Mouse (Mus musculus): ENCODE measurements around the gene Anxa8. TPM values are rescaled to one million over a fixed set of nuclear protein-coding genes. Genes with fewer than 3 reads are reported as not detected.

Anxa8 gene
- 0.44 and 0.86 TPM in 2 replicates for polyA plus RNA-seq (2012; rRNA removed)

DNA sequence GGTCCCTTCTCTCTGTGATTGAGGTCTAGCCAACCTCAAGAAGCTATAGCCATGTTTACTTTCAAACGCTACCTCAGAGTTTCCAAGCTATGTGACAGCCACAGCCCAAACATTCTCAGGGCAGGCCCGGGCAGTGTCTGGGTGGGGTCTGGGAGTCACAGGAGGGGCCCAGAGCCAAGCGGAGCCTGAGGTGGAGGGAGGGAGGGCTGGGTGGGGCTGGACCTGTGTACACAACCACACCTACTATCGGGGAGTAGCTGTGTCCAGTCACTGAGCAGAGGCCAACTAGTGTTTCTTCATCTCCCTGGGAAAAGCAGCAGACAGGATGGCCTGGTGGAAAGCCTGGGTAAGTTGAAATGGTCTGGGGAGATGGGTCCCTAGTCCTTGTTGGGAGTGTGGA lies at the start of gene Anxa8:
TSS of gene Anxa8 (plus strand) at position 251 of the 400 bp plus-strand sequence.
- H3K27ac ChIP-seq (ENCODE audit: insufficient read depth, low read length), result no peak within 1 kb of the TSS
- H3K4me3 ChIP-seq (ENCODE audit: insufficient read depth, low read length), result no peak within 1 kb of the TSS
- no peaks in the 10 kb centered on the region for H3K4me1 ChIP-seq (ENCODE audit: control insufficient read depth, insufficient read depth, low read length)
- TF ChIP-seq POLR2A (IDR thresholded peaks at IDR 0.05; ENCODE audit: extremely low read depth, insufficient read depth, low read length) (no peak), CTCF (IDR thresholded peaks at IDR 0.05; ENCODE audit: extremely low read depth, insufficient read depth, low read length) (no peak)

DNA sequence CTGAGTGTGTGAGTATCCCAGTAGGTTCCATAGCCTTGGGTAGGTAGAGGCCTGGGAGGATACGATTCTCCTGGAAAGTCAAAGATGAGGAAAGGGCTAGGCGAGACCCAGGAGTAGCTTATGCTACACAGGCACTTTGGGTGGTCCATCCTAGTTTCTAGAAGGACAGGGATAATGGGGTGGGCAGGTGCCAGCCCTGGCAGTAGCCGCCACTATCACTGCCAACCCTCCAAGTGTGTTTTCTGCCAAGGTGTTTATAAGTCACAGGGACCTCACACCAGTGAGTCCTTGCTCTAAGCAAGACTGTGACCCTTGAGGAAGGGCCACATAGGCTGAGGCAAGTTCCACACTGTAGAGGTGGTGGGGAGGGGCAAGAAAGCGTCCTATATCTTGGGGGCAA lies 44.5 kb upstream of the Anxa8 start:
- Histone ChIP-seq H3K4me1 (ENCODE audit: control insufficient read depth, insufficient read depth, low read length) (no peaks in the 10 kb centered on the region), H3K4me3 (ENCODE audit: insufficient read depth, low read length) (no peak overlapping the region), H3K27ac (ENCODE audit: insufficient read depth, low read length) (no peak overlapping the region)
- TF ChIP-seq POLR2A (IDR thresholded peaks at IDR 0.05; ENCODE audit: extremely low read depth, insufficient read depth, low read length) (no peak), CTCF (IDR thresholded peaks at IDR 0.05; ENCODE audit: extremely low read depth, insufficient read depth, low read length) (no peak)

- Histone ChIP-seq H3K4me3 (ENCODE audit: insufficient read depth, low read length) (no peak overlapping the region), H3K27ac (ENCODE audit: insufficient read depth, low read length) (no peak overlapping the region), H3K4me1 (ENCODE audit: control insufficient read depth, insufficient read depth, low read length) (no peaks in the 10 kb centered on the region)
- TF ChIP-seq POLR2A (IDR thresholded peaks at IDR 0.05; ENCODE audit: extremely low read depth, insufficient read depth, low read length), result no peak
- TF ChIP-seq CTCF (IDR thresholded peaks at IDR 0.05; ENCODE audit: extremely low read depth, insufficient read depth, low read length), result no peak
Observed at GRCm38 (mm10) chr14:34043341-34043740, 42.4 kb upstream of the Anxa8 start.

GRCm38 (mm10) chr14:34050101-34050779 lies 35.5 kb upstream of the Anxa8 start:
- H3K4me1 ChIP-seq (ENCODE audit: control insufficient read depth, insufficient read depth, low read length), result no peaks in the 10 kb centered on the region
- no peak for TF ChIP-seq POLR2A (IDR thresholded peaks at IDR 0.05; ENCODE audit: extremely low read depth, insufficient read depth, low read length)
- TF ChIP-seq CTCF (IDR thresholded peaks at IDR 0.05; ENCODE audit: extremely low read depth, insufficient read depth, low read length), result no peak
- no peak overlapping the region for H3K4me3 ChIP-seq (ENCODE audit: insufficient read depth, low read length)
- no peak overlapping the region for H3K27ac ChIP-seq (ENCODE audit: insufficient read depth, low read length)

GRCm38 (mm10) chr14:34052516-34052915 lies 33.3 kb upstream of the Anxa8 start, which contains the start of gene Antxrl:
Gene Antxrl, plus strand, starts transcription at chr14:34052707.
- TF ChIP-seq CTCF (IDR thresholded peaks at IDR 0.05; ENCODE audit: extremely low read depth, insufficient read depth, low read length) (no peak), POLR2A (IDR thresholded peaks at IDR 0.05; ENCODE audit: extremely low read depth, insufficient read depth, low read length) (no peak)
- Histone ChIP-seq H3K27ac (ENCODE audit: insufficient read depth, low read length) (no peak within 1 kb of the TSS), H3K4me1 (ENCODE audit: control insufficient read depth, insufficient read depth, low read length) (no peaks in the 10 kb centered on the region), H3K4me3 (ENCODE audit: insufficient read depth, low read length) (no peak within 1 kb of the TSS)

DNA sequence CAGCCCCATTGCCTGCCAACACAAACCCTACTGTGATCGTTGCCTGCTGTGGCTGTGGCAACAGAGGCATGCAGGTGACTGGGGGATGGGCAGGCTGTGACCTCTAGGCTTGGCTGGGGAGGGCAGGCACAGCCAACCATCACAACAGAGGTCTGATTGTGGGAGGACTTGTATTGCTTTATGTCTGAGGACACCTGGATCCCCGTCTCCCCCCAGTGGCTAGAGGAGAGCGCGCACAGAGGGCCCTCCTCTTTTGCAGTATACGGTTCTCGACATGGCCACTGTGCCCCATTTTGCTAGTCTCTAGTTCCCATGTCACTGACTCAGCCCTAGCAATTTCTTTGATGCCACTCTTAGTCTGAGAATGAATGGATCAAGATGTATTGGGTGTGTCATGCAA lies 14.1 kb upstream of the Anxa8 start:
- Histone ChIP-seq H3K27ac (ENCODE audit: insufficient read depth, low read length) (no peak overlapping the region), H3K4me3 (ENCODE audit: insufficient read depth, low read length) (no peak overlapping the region), H3K4me1 (ENCODE audit: control insufficient read depth, insufficient read depth, low read length) (no peaks in the 10 kb centered on the region)
- TF ChIP-seq CTCF (IDR thresholded peaks at IDR 0.05; ENCODE audit: extremely low read depth, insufficient read depth, low read length), result no peak

- no peaks in the 10 kb centered on the region for H3K4me1 ChIP-seq (ENCODE audit: control insufficient read depth, insufficient read depth, low read length)
- no peak overlapping the region for H3K4me3 ChIP-seq (ENCODE audit: insufficient read depth, low read length)
- TF ChIP-seq CTCF (IDR thresholded peaks at IDR 0.05; ENCODE audit: extremely low read depth, insufficient read depth, low read length), result no peak
- no peak for TF ChIP-seq POLR2A (IDR thresholded peaks at IDR 0.05; ENCODE audit: extremely low read depth, insufficient read depth, low read length)
- H3K27ac ChIP-seq (ENCODE audit: insufficient read depth, low read length), result no peak overlapping the region
Observed at GRCm38 (mm10) chr14:34075346-34075745, 10.4 kb upstream of the Anxa8 start.

- TF ChIP-seq CTCF (IDR thresholded peaks at IDR 0.05; ENCODE audit: extremely low read depth, insufficient read depth, low read length) (no peak), POLR2A (IDR thresholded peaks at IDR 0.05; ENCODE audit: extremely low read depth, insufficient read depth, low read length) (no peak)
Observed at GRCm38 (mm10) chr14:34077222-34077621, 8.6 kb upstream of the Anxa8 start.

GRCm38 (mm10) chr14:34078293-34078692 lies 7.5 kb upstream of the Anxa8 start:
- TF ChIP-seq CTCF (IDR thresholded peaks at IDR 0.05; ENCODE audit: extremely low read depth, insufficient read depth, low read length) (no peak), POLR2A (IDR thresholded peaks at IDR 0.05; ENCODE audit: extremely low read depth, insufficient read depth, low read length) (no peak)
- no peaks in the 10 kb centered on the region for H3K4me1 ChIP-seq (ENCODE audit: control insufficient read depth, insufficient read depth, low read length)
- H3K27ac ChIP-seq (ENCODE audit: insufficient read depth, low read length), result no peak overlapping the region
- no peak overlapping the region for H3K4me3 ChIP-seq (ENCODE audit: insufficient read depth, low read length)

More at GRCm38 (mm10) chr14:34077222-34077621, 8.6 kb upstream of the Anxa8 start:
- H3K4me3 ChIP-seq (ENCODE audit: insufficient read depth, low read length), result no peak overlapping the region
- H3K27ac ChIP-seq (ENCODE audit: insufficient read depth, low read length), result no peak overlapping the region
- H3K4me1 ChIP-seq (ENCODE audit: control insufficient read depth, insufficient read depth, low read length), result no peaks in the 10 kb centered on the region

DNA sequence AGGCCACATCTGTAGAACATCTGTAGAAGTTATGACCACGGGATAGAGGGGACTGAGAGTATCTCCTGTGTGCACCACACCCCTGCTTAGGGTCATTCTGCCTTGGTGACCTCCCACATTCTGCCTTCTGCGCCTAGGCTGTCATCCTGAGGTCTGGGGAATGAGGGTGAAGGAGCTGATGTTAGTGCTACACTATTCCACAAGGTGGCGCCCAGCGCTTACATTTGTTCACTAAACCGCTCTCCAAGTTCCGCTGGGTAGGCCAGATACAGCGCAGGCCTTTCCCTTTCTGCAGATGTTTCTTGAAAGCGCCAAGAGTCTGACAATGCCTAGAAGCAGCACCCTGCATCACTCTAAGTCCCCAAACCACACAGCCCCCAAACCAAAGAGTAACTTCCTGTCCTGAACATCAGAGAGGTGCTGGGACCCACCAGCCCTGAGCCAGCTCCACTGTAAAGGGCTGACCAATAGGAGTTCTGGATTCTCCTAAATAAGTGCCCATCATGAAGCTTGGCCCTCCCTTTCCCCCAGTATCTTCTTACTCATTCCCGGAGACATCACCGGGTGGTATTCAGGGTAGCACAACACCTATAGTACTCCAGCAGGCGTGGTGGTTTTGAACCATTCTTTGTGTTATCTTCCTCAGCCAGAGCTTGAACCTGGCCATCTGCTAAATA lies 5.3 kb upstream of the Anxa8 start:
- no peaks in the 10 kb centered on the region for H3K4me1 ChIP-seq (ENCODE audit: control insufficient read depth, insufficient read depth, low read length)
- H3K4me3 ChIP-seq (ENCODE audit: insufficient read depth, low read length), result no peak overlapping the region
- no peak overlapping the region for H3K27ac ChIP-seq (ENCODE audit: insufficient read depth, low read length)
- TF ChIP-seq POLR2A (IDR thresholded peaks at IDR 0.05; ENCODE audit: extremely low read depth, insufficient read depth, low read length) (no peak), CTCF (IDR thresholded peaks at IDR 0.05; ENCODE audit: extremely low read depth, insufficient read depth, low read length) (peak; percentile 94)
